Mouse (Mus musculus): ENCODE data around the gene Pdcd5.

The Pdcd5 gene

DNA sequence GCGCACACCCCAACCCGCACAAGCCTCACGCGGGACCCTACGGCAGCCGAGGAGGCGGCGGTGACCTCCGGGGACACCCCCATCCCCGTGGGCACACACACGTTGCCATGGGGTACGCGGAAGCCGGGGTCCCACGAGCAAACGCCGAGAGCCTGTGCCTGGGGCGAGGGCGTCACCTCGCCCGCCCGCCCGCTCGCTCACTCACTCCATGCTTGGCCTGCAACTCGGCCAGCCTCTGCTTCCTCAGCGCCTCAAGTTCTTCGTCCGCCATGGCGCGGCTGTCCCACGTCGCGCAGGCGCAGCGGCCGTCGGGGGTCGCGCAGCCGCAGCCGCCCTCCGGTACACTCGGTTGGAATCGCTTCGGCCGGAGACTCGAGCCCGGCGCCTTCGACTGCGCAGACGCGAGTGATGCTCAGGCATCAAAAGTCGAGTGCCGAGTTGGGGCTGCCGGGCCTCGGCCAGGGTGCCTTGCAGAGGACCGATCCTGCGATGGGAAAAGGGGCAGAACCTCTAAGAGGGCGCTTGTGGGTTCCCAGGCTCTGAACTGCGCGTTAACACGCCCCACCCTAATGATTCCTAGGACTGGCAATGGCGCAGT lies at the start of gene Pdcd5:
Gene Pdcd5, minus strand, starts transcription at position 421 of the 598 bp plus-strand sequence.
- in situ Hi-C loops (cut with MboI, MseI): no loop called here

DNA sequence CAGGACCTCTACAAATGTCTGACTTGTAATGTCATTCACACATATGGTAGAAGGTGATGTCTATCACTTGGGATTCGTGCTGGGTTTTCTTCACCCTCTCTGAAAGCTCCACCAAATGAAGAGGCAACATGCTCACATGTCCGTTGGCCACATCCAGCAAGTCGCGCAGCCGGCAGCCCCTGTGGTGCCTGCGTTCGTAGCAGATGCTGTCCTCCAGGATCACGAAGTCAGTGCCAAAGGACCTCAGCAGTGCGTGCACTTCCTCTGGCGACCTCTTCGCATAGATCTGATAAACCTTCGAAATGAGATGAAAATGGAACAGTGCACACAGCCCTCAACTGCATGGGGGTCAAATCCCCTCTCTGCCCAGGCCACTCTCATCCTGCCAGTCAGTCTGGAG lies 45.3 kb upstream of the Pdcd5 start:
- in situ Hi-C loops (cut with MboI, MseI): no loop called here

DNA sequence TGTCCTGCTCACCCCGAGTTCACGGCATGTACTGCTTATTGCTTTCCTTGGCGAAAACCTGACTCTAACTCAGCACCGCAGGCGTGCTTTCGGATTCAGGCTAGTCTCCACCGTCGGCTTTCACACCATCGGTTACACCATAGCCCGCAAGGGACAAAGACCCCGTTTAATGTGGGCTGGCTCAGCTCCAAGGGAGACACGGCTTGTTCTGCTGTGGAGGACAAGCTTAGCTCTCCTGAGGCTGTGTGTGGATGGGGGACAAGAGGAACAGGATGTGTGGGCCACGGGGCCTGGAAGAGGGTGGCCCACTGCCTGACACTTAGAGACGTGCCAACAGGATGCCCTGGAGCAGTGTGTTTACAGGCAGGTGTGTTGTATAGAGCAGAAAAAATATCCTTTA lies 44.8 kb upstream of the Pdcd5 start:
- in situ Hi-C loops (cut with MboI, MseI): no loop called here

DNA sequence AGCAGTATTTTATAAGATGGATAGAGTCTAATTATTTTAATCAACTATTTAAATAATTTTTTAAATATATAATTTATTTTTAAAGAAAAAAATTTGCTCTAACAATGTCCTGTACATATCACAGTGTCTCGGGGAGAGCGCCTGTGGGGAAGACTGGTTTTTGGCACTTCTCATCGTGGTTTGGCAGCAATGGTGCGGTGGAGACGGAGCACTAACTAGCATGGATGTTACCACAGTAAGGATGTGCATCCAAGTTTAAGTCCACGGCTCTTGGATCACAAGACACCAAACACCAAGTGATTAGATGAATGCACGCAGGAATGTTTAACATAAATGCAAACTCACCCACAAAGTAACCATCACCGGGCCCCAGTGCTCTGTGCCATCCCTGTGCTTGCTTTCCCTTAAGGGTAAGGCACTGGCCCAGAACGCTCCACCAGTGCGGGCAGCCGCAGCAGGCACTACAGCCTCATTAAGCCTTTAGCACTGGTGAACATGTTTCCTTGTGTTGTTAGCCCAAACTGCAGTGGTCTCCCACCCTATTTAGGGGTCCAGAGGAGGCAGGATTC lies 41.5 kb upstream of the Pdcd5 start:
- in situ Hi-C loops (cut with MboI, MseI): loop anchor here (5.0 kb wide), 1 partner anchor 168 kb away; no protein-coding TSS in a partner anchor

DNA sequence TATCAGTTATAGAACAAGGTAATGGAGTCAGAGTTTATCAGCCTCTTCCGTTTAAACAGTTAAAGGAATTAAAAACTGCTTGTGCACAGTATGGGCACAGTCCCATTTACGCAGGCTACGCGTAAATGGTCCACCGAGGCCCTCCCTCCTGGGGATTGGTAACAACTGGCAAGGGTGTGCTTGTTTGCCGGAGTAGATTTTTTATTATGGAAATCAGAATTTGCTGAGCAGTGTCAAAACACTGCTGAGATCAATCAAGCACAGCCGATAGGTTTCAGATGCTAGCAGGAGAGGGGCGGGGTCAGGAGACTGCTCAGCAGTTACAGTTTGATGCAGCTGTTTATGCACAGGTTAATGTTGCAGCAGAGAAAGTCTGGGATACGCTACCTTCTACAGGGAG lies 41.0 kb upstream of the Pdcd5 start:
- in situ Hi-C loops (cut with MboI, MseI): loop anchor here (5.0 kb wide), 1 partner anchor 169 kb away; no protein-coding TSS in a partner anchor

DNA sequence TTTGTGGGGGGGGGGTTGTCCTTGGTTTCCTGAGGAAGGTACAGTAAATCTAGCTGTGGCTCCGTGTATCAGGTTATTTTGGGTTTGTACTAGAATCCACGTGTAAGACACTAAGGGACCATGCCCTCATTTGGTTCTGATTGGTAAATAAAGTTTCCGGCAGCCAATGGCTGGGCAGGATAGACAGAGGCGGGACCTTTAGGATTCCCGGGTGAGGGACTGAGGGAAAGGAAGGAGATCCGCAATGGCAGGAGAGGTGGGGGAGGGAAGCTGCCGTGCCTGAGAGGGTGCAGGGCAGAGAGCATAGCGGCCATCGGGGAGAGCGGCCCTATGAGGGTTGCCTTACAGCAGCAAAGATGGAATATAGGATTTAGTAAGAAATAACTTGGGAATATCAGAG lies 39.9 kb upstream of the Pdcd5 start:
- in situ Hi-C loops (cut with MboI, MseI): loop anchor here (5.0 kb wide), 1 partner anchor 170 kb away; no protein-coding TSS in a partner anchor

DNA sequence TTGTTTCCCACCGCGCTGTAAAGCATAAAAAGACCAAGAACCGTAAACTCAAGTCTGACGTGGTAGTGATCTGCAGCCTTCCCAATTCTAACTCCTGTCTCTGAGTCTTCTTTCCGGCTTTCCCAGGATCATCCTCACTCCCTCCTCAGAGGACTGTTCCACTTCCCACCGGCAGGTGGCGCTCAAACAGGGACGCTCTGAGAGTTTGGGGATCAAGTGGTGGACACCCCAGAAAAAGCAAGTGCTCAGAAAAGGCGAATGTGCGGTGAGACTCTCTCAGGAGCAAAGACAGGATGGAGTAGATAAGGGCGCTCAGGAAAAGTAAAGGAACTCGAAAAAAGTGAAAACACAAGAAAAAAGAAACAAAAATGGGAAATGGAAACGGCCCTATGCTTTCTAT lies 39.4 kb upstream of the Pdcd5 start:
- in situ Hi-C loops (cut with MboI, MseI): loop anchor here (5.0 kb wide), 1 partner anchor 171 kb away; no protein-coding TSS in a partner anchor

DNA sequence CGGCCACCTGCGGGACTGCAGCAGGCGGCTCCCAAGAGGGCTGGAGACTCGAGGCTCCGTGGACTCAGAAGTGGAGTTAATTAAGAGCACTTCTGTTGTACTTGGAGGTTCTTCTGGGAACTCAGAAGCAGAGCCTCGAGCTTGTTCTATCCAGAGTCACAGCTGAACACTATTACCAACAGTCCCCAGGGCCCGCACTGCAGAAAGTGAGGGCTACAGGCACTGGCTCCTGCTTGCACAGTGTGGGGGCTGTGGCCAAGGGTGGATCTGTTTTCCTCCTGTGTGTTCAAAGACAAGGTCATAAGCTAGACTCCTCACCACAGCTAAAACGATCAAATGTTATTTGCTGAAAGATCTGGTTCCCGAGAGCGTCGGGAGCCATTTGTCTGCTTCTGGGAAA lies 38.9 kb upstream of the Pdcd5 start:
- in situ Hi-C loops (cut with MboI, MseI): loop anchor here (5.0 kb wide), 1 partner anchor 171 kb away; no protein-coding TSS in a partner anchor

DNA sequence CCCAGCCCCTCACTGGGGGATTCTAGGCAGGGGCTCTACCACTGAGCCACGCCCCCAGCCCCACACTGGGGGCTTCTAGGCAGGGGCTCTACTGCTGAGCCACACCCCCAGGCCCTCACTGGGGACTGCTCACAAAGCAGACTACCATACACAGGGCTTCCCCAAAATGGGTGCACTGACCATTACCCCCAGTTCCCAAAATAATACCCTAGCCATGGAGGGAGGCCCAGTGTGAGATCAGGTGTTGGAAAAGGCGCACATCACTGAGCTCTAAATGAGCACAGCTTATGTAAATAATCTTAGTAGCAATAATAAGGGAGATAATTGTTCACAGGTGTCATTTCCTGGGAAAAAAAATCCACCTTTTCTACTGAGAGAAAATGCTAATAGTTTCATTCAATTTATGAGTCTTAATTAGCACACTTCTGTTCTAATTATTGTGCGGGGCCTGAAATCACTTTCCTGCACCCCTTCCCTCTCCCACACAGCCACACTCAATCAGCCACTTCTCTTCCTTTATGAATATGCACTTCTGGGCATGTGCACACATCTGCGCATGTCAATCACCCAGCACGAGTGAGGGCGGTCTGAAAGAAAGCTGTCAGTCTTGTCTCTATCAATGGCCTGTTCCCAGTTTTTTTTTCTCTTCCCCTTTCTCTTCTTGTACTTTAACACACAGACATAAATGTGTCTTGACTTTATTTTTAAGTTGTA lies 36.2 kb upstream of the Pdcd5 start:
- in situ Hi-C loops (cut with MboI, MseI): no loop called here

DNA sequence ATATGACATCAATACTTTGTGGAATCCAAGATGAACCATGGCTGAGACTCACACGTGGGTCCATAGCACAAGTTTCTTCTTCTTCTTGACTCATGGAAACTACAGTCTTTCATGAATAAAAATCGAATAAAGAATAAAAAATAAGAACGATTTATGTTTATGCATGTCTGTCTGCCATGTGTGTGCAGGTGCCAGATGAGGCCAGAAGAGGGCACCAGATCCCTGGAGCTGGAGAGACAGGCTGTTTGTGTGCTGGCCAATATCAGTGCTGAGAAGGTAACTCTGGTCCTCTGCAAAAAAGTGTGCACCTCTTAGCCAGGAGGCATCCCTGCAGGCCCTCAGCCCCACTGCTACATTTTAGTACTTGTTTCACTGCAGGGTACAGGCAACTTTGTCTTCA lies 34.2 kb upstream of the Pdcd5 start:
- in situ Hi-C loops (cut with MboI, MseI): no loop called here

DNA sequence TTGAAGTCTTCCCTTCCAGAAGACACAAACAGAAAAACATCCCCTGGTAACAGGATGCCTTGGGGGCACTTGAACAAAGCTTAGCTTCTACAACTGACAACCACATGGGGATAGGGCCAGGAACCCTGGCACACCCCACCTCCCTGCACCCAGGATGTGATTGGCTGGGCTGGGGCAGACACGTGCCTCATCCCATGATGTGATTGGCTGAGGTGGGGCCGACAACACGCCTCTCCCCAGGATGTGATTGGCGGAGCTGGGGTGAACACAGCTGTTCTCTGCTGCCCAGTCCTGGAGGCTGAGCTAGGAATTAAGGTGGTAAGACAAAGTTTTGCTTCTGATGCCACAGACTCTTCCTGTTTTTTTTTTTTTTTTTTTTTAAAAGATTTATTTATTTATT lies 31.7 kb upstream of the Pdcd5 start:
- in situ Hi-C loops (cut with MboI, MseI): no loop called here

DNA sequence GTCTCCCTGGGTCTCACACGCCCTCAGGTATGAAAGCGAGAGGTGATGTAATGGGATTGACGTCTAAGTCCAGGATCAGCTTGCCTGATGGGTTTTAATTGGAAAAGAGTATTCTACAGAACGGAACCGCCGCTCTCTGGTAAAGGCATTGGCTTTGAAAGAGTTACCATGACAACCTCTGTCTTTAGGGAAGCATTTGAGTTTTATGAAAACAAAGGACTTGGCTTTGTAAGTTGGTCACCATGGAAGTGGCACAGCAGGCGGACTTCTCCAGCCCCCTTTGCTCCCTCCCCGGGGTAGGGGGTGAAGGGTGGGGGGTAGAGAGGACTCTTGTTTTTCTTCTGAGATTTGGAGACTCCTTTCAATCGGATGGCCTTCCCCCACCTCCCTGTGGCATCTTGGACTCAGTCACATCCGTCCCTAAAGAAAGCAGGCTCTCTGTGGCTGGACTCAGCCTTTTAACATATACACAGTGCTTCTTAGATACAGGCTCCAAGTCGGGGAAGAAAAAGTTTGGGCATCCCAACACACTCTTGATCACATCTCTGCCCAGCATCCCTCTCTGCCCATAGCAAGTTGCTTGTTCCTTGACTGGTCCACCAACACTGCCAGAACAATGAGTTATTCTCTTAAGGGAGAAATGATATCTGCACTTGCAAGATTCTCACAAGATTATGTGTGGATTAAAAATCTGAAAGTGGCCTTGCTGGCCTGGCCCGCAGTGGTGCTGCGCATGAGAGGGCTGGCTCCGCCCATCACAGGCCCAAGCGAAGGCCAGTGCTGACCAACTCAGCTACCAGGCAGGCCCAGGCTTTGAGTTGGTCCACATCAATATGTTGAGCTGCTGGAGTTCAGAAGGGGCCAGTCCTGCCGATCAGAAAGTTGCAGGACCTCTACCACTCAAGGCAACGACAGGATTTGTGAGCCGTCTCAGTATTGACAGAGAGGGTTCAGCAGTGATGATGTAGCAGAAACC lies 21.0 kb upstream of the Pdcd5 start:
- in situ Hi-C loops (cut with MboI, MseI): loop anchor here (25.0 kb wide), 1 partner anchor 1694 kb away; no protein-coding TSS in a partner anchor

DNA sequence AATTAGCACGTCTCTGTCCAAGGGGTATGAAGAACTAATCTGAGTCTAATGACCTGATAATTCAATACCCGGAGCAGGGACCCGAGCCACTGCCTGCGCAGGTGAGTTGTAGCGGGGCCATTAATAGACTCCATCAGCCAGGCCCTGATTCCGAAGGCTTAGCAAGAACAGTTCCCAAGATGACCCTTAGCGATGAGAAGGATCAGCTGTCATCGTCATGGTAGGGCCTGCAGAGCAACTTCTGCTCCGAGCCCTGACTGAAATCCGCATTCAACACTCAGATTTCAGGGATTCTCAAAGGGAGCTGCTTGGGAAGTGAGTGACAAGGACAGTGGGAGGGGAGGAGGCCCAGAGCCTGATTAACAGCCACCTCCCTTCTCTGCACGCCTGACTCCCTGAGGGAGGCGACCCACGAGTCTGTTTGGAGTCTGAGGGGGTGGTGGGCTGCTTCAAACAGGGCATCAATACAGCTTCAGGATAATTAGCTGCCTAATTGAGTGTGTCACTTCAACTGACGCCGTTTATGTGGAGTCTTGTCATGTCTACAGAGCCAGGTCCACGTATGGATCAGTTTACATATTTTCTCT lies 16.6 kb upstream of the Pdcd5 start:
- in situ Hi-C loops (cut with MboI, MseI): loop anchor here (25.0 kb wide), 1 partner anchor 1698 kb away; no protein-coding TSS in a partner anchor

DNA sequence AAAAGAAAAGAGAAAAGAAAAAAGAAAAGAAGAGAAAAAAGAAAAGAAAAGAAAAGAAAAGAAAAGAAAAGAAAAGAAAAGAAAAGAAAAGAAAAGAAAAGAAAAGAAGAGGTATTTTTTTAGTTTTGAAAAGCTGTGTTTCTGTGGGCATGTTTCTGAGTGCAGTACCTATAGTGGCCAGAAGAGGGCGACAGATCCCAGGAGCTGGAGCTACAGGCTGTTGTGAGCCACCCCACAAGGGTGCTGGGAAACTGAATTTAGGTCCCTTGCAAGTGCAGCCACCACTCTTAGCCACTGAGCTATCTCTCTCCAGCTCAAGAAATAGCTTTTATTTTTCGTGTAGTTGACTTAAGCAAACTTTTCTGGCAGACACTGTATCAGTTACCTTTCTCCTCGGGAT lies 11.9 kb upstream of the Pdcd5 start:
- in situ Hi-C loops (cut with MboI, MseI): loop anchor here (25.0 kb wide), 1 partner anchor 1703 kb away; no protein-coding TSS in a partner anchor

DNA sequence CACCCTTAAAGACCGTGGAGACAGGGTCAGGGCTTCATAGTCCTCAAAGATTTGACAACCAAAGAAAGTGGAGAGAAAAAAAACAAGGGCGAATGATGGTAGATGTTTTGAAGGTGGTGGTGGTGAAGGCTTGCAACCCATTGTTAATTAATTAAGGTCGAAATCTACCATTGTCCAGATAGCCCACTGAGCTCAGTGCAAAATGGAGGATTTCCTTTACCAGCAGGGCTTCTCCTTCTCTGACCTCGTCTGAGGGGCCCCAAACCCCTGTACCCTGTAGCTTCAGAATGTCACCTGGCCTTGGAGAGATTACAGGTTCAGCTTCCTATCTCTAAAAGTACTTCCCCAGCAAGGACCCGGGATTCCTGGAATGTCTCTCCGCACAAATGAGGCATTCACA lies 10.5 kb upstream of the Pdcd5 start:
- in situ Hi-C loops (cut with MboI, MseI): loop anchor here (25.0 kb wide), 1 partner anchor 1704 kb away; no protein-coding TSS in a partner anchor

DNA sequence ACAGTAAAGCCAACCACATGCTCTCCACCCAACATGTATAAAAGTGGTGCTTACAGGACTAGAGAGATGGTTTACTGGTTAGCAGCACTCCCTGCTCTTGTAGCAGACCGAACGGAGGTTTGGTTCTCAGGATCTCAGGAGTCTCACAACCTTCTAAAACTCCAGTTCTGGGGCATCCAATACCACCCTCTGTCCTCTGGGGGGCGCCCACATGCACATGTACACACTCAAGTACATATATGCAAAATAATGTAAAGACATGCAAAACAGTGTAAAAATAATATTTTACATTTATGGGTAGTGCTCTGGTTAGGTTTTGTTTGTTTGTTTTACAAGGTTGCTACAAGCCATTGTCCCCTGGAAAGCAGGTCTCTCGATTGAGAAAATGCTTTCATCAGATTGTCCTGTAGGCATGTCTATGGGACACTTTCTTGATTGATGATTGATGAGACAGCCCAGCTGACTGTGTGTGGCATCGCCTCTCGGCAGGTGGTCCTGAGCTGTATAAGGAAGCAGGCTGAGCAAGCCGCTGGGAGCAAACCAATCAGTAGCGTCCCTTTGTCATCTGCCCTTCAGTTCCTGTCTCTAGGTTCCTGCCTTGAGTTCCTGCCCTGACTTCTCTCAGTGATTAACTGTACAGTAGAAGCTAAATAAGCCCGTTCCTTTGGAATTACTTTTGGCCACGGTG lies 4.4 kb upstream of the Pdcd5 start:
- in situ Hi-C loops (cut with MboI, MseI): loop anchor here (25.0 kb wide), 1 partner anchor 1711 kb away; no protein-coding TSS in a partner anchor

DNA sequence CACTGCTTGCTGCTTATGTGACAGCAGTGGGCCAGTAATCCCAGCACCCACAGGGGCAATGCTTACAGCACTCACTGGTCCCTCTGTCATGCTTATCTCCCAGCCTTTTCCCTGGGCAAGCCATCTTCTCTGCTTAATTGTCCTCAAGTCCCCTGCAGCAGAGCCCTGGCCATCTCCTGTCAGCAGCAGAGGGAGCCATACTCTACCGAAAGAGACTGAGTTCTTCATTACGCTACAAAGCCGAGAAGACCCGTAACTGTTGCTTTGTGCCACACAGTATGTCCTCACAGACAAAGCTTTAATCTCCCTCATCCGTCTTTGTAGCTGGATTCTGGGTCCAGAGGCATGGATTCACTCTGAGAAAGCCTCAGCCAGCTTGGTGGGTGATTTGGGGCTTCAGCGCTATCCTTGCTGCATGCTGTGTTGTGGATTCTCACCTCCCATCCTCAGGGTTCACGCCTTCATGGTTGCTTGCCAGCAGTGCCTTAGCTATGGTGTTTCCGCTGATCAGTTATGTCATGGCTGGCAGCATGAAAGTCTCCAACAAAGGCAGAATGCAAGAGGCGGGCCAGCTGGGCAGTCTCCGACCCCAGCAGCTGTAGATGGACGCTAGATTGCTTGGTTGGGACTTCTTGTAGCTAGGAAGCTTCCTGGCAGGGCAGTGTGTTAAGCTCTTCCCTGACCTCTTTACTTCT lies 3.5 kb upstream of the Pdcd5 start:
- in situ Hi-C loops (cut with MboI, MseI): loop anchor here (25.0 kb wide), 1 partner anchor 1711 kb away; no protein-coding TSS in a partner anchor

DNA sequence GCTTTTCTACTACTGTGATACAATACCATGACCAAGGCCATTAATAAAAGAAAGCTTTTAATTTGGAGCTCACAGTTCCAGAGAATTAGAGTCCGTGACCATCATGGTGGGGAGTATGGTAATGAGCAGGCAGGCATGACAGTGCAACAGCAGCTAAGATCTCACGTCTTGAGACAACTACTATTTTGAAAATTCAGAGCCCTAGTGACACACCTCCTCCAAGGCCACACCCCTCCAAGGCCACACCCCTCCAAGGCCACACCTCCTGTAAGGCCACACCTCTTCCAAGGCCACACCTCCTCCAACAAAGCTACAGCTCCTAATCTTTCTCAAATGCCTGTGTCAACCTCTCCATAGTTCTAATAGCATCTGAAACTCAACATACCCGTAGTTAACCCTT lies 1.8 kb upstream of the Pdcd5 start:
- in situ Hi-C loops (cut with MboI, MseI): no loop called here

DNA sequence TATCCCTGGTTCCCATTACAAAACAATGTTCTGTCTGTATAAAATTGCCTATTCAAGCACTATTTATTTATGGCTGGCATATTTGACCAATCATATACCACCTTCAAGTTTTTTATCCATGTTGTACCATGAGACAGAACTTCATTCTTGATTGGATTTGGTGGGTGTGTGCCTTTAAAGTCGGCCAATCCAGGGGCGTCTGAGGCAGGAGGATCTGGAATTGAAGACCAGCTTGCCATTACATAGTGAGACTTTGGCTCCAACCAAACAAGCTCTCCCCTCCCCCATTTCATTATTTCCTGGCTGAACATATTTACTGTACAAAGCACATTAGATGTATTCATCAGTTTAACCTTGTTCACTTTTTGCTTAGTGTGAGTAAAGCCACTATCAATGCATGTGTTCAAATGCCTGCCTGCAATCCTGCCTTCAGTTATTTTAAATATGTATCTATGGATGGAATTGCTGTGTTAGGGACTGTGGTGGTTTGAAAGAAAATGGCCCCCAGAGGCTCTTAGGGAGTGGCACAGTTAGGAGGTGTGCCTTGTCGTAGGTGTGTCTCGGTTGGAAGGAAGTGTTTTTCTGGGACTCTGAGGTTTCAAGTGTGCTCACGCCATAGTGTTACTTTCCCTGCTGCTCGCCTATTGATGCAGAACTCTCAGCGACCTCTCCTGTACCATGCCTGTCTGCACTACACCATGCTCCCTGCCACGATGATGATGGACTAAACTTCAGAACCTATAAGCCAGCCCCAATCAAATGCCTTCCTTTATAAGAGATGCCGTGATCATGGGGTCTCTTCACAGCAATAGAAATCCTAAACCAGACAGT lies 1.1 kb upstream of the Pdcd5 start:
- in situ Hi-C loops (cut with MboI, MseI): no loop called here

Measured in T-helper 1 cell (primary cell).